Mouse (Mus musculus) layer of hippocampus, adult 2 months (tissue): ENCODE measurements around the gene Bst2. TPM values are rescaled to one million over a fixed set of nuclear protein-coding genes. Genes with fewer than 3 reads are reported as not detected.
A peak's percentile ranks its signal among the peaks of the same experiment; 100 is the strongest.

Source experiments
- DNase-seq, 2 experiments: peaks; one replicate each; pipeline ENCODE4 v3.0.0; 2022; ENCODE audit warnings: low spot score in 2 of 2
- H3K27ac ChIP-seq: fragments of 200-600 bp; 2 replicates; pipeline ENCODE4 v1.8.1; 2022
- H3K4me3 ChIP-seq: fragments of 200-600 bp; 2 replicates; pipeline ENCODE4 v1.8.1; 2022; ENCODE audit warnings: mild to moderate bottlenecking
- CTCF ChIP-seq: fragments of 200-600 bp; conservative IDR thresholded peaks from 2 replicates; pipeline ENCODE4 v1.8.1; 2022; ENCODE audit warnings: antibody characterized with exemption, mild to moderate bottlenecking, moderate library complexity
- total RNA-seq, 2 experiments: library from RNA; stranded (reverse); gene quantifications; 2 replicates each; pipeline ENCODE4 v1.2.3; 2021

The Bst2 gene
- total RNA-seq, 2 experiments from 2014 or later: 3.4 to 5.0 TPM

DNA sequence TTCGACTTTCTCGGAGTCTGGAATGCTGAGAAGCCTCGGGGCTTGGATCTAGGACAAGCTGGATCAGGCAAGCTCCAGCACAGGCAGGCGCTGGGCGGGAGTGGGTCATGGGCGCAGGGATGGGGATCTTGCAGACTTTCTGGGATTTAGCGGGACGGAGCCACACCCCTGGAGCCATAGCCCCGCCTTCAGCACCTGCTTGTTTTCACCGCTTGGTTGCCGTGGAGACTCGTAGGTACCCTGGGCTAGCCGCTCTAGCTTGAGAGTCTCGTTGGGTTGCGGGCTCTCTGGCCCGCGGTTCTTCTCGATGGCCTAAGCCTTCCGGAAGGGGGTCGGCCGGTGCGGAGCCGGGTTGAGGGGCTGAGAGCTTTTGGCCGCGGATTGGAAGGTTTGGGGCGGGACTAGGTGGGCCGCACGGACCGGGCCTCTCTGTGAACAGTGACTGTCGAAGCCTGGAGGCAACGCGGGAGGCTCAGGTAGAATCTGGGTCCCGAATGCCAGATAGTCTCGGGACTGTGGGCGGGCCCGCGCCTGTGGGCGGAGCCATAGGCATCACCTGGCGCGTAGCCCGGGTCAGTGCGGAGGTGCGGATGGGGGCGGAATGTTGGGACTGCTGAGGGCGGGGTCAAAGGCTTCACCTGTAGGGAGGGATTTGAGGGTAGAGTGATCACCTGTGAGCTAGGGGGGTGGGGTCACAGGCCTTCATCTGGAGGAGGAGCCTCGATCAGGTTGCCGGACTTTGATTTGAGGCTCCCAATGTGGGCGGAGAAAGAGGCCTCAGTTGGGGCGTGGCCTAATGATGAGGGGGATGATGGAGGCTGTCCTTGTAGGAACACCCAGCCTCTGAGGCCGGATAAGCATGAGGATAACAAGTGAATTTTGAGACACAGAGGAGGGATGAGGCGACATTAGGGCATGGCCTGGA lies 32.4 kb upstream of the Bst2 start:
- H3K27ac ChIP-seq: peak overlapping the region; percentile 95
- peak; percentile 83 to 92 for DNase-seq
- TF ChIP-seq CTCF: no peak
- peak overlapping the region; percentile 75 for H3K4me3 ChIP-seq

DNA sequence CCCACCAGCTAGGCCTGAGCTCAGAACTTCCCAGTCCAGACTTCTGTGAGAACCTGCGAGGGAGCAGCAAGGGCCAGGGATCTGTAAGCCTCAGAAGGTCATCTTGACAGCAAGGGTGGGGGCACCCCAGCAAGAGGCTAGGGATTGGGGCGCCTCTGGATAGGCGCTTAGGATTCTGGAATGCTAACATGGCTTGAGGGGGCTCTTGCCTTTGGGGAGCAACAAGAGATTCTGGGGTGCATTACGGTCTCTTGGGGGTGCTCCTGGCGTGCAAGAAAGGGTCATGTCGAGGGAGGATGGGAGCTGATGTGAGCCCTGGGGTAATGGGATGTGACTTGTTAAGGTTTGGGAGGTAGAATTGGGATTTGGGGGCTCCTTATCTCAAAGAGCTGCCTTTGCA lies 31.7 kb upstream of the Bst2 start:
- Histone ChIP-seq H3K4me3 (peak overlapping the region; percentile 75), H3K27ac (peak overlapping the region; percentile 95)
- no peak for TF ChIP-seq CTCF
- DNase-seq: no peak

DNA sequence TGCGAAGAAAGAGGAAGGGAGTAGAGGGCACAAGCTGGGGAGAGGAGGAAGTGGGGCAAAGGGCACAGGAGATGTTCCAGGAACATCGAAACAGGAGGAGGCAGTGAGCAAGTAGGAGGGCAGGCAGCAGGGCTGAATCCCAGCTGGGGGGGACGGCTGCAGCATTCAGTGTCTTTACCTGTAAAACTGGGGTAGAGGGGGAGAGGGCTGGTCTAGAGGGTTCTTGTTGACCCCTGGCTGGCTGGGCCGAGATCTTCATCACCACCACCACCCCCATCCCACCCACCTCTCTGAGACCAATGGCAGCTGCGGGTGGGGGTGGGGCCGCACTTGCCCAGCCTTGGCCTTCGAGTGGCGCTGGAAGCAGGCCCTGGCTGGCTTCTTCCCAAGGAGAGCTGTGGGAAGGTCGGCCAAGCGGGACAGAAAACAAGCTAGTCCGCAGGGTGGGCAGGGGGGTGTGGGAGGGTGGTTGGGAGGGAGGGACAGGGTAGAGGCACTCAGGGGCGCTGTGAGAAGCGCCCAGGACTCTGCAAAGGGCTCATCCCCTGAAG lies 31.2 kb upstream of the Bst2 start, which contains the start of gene Slc27a1:
TSS of gene Slc27a1 (plus strand) at position 496 of the 551 bp plus-strand sequence.
- no peak for TF ChIP-seq CTCF
- Histone ChIP-seq H3K27ac (peak within 1 kb of the TSS; percentile 95), H3K4me3 (peak within 1 kb of the TSS; percentile 75)
- DNase-seq: peak; percentile 70 to 72

DNA sequence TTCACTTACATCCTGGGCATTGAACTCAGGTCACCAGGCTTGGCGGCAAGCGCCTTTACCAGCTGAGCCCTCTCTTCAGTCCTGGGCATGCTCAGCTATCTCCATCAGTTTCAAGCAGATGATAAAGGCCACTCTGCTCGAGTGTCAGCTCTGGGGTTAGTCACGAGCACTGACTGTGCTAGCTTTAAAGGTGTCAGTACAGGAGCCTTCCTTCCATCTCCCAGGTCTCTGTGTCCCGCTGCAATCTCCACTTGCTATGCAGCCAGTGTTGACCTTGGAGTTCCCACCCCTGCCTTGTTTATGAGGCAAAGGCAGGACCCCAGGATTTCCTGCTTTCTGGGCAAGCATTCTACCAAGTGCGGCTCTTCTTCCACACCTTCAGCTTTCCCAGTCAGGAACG lies 30.3 kb upstream of the Bst2 start:
- DNase-seq: no peak
- Histone ChIP-seq H3K27ac (peak overlapping the region; percentile 95), H3K4me3 (no peak overlapping the region)
- TF ChIP-seq CTCF: no peak

DNA sequence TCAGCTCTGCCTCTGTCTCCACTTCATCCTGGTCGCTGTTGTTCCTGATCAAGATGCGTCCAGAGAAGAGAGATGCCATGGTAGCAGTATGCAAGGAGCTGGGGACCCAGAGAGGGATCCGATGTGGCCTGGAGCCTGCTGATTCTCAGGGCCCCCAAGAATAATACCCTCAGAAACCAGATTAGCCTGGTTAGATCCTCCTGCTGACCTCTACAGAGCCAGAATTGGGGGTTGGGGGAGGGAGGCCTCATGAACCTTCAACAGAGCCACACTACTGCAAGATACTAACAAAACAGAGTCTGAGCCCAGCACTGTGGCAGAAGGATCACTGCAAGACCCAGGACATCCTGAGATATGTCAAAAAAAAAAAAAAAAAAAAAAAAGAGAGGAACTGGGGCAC lies 29.2 kb upstream of the Bst2 start, which contains the start of gene Nxnl1:
TSS of gene Nxnl1 (minus strand) at position 101 of the 400 bp plus-strand sequence.
- no peak for DNase-seq
- TF ChIP-seq CTCF: no peak
- Histone ChIP-seq H3K27ac (peak within 1 kb of the TSS; percentile 95; the same call in 1 of the 2 replicates), H3K4me3 (no peak within 1 kb of the TSS)

DNA sequence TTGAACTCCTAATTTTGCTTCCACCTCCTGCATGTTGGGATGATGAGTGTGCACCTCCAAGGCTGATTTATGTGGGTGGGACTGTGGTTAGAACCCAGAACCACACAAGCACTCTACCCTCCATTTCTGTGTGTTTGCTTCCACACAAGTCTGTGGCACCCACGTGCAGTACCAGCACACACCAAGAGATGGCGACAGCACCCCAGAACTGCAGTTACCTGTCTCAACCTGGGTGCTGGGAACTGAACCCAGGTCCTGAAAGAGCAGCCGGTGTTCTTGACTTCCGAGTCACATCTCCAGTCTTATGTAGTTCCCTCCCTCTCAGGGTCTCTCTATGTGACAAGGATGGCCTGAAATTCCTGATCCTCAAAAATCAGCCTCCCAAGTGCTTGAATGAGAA lies 26.7 kb upstream of the Bst2 start:
- H3K27ac ChIP-seq: no peak overlapping the region
- H3K4me3 ChIP-seq: no peak overlapping the region
- peak; percentile 60 for TF ChIP-seq CTCF
- DNase-seq: no peak

DNA sequence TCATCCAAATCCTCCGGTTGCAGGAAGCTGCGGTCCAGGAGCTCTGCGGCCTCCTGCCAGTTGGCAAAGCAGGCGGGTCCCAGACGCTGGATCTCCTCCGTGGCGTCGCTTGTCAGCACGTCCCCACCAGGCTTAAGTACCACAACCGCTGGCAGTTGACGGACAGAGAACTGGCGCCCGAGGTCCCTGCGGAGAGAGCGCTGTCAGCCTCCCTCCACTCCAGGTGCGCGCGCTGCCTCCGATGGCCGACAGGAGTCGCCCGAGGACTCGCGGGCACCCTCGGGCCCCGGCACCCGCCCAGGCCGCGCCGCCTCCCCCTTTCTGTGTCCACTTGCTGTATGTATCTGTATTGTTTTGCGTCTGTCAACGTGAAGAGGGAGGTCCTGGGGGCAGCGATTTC lies 25.5 kb upstream of the Bst2 start:
- TF ChIP-seq CTCF: peak; percentile 93
- H3K27ac ChIP-seq: 0 out of 2 replicates have a peak overlapping the region, but pooled peaks have one; percentile 11
- peak overlapping the region; percentile 38 for H3K4me3 ChIP-seq
- DNase-seq: peak in 1 of 2 experiments; percentile 70

DNA sequence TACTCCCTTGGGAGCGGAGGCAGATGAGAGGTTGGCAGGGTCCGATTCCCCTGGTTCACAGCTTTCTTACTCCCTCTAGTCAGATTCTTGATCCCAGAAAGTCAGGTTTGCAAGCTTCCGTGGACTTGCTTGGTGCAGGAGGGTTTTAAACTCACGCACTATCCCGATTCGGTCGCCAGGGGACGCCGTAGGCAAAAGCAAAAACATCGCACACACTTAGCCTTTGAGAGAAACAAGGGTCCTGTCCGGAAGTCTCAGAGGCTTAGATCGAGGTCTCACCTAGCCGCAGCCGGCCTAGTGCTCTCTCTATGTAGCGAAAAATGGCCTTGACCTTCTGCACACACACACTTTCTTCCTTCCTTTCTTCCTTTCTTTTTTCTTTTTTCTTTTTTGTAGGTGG lies 24.1 kb upstream of the Bst2 start:
- TF ChIP-seq CTCF: peak; percentile 91
- H3K4me3 ChIP-seq: no peak overlapping the region
- no peak overlapping the region for H3K27ac ChIP-seq
- peak in 1 of 2 experiments; percentile 66 for DNase-seq

DNA sequence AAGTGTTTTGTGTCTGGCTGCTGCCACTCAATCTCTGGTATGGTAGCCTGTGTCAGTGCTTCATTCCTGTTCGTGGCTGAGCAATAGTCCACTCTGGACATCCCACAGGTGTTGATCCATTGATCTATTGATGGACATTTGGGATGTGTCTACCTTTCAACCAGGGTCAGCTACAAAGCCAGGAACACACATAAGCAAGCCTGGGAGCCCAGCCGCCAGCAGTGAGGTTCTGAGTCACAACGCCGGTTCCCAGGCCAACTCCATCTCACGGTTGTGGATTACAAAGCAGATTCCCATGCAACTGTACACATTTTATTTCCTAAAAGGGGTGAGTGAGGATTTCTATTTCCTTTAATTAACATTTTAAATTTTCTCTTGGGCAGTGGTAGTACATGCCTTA lies 23.5 kb upstream of the Bst2 start:
- no peak for DNase-seq
- no peak for TF ChIP-seq CTCF
- no peak overlapping the region for H3K4me3 ChIP-seq
- no peak overlapping the region for H3K27ac ChIP-seq

DNA sequence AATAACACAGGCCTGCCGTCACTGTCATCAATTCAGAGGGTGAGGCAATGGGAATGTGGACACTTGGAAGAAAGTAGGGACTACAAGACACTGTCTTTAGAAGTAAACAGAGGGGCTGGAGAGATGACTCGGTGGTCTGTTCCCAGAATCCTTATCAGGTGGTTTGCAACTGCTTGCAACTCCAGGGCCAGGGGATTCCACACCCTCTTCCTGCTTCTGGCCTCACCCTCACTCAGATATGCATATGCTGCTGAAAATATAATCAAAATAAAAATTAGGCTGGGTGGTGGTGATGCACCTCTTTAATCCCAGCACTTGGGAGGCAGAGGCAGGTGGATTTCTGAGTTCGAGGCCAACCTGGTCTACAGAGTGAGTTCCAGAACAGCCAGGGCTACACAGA lies 22.8 kb upstream of the Bst2 start:
- H3K4me3 ChIP-seq: no peak overlapping the region
- DNase-seq: no peak
- no peak for TF ChIP-seq CTCF
- H3K27ac ChIP-seq: no peak overlapping the region

DNA sequence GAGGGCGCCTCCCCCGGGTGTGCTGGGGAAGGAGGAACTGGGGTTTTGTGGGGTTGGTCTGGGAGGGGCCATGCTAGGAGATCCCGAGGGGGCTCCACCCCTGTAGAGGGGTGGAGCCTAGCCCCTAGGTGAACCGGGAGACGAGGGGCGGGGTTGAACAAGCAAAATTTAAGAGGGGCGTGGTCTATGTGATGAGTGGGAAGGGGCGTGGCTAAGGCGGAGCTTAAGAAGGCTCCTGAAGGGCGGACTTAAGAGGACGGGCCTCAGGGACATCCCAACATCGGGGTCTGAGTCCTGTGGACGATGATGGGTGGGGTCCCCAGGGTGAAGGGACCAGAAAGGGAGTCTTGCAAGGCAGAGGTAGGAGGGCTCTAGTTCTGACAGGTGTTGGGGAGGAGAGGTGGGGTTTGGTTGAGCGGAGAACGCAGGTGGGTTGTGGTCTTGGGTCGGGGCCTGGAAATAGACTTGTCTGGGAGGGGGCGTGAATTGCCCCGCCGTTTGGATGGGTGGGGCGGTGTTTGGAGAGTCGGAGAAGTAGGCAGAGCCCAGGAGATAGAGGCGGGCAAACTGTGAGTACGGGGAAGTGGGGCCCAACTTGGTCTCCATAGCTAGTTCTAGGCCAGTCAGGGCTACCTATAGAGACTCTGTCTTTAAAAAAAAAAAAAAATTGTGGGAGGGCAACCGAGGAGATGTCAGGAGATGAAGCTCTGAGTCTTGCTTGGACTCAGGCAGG lies 21.9 kb upstream of the Bst2 start:
- peak overlapping the region; percentile 32; the same call in 1 of the 2 replicates for H3K4me3 ChIP-seq
- H3K27ac ChIP-seq: no peak overlapping the region
- no peak for TF ChIP-seq CTCF
- no peak for DNase-seq

DNA sequence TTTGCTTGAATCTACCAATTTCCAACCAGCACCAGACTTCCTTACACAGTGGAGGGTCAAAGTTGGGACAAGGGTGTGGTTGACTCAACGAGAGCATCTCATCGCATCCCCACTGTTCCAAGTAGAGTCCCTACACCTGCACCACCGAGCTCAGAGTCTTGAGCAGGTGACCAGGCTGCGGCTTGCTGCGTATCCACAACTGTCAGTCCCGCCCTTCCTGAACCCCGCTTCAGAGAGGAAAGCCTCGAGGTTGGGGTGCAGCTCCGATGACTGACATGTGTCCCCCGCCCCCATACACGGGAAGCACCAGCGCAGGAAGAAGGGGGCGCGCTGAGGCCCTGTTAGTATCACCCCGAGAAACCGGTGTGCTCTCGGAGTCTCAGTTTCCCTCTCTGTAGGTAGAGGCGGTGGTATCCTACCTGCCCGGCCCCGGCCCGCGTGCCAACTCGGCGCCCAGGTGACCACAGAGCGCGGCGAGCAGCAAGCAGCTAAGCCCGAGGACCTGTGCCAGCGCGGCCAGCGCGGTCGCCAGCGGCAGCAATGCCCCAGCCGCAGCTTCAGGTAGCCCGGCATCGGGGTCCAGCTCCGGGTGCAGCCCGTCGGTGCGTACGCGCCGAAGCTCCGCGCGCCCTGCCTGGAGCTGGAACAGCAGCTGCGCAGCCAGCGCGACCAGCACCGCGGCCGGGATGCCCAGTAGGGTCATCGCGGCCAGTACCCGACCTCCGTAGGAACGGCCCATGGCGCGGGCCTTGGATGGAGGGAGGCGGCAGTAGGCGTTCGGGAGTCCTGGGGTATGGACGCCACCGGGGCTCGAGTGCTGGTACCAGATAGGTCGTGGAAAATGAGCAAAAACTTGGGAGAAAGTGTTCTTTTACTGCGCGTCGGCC lies 21.1 kb upstream of the Bst2 start, which contains the start of gene Tmem221:
TSS of gene Tmem221 (minus strand) at position 801 of the 887 bp plus-strand sequence.
- no peak for TF ChIP-seq CTCF
- Histone ChIP-seq H3K4me3 (peak within 1 kb of the TSS; percentile 32; the same call in 1 of the 2 replicates), H3K27ac (no peak within 1 kb of the TSS)
- DNase-seq: no peak
